Mouse (Mus musculus): ENCODE measurements around the gene Ccdc173.
"Not testable (repeated sequence)": the region's sequence is repeated elsewhere in the genome, so short reads cannot be mapped to it uniquely, and the experiment has no call there.

The Ccdc173 gene

DNA sequence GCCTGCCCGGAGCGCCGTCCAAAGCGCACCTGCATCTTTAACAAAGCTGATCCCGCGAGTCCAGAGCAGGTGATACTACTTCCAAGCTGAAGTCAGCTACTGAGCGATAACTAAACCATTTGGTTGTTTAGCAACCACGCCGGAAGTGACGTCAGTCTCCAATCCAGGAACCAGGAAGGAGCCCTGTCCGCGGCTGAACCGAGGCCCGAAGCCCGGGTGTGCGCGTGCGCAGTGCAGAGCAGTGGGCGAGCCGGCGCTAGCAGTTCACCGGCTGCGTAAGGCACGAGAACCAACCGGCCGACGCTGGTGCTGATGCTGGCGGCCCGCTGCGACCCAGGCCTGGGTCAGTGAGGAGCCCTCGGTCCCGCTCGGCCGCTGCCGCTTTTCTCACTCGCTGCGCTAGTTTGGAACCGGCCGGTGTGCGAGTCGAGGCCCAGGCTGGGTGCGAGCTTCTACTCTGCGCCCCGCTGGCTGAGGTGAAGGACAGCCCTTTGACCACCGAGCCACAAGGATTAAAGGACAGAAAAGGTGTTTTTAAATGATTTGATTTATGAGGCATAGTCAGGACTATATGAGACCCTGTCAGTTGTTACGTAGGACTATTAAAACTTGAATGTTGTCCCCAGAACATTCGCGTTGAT, at the start of gene Ccdc173, which contains the start of gene Phospho2:
Gene Ccdc173 (minus strand): TSS at position 147 of the 641 bp plus-strand sequence.
Gene Phospho2 (plus strand): TSS at position 195 of the 641 bp plus-strand sequence.
- in situ Hi-C loops (cut with MboI; ENCODE audit: low sequenced_read_pairs) = no loop called here

DNA sequence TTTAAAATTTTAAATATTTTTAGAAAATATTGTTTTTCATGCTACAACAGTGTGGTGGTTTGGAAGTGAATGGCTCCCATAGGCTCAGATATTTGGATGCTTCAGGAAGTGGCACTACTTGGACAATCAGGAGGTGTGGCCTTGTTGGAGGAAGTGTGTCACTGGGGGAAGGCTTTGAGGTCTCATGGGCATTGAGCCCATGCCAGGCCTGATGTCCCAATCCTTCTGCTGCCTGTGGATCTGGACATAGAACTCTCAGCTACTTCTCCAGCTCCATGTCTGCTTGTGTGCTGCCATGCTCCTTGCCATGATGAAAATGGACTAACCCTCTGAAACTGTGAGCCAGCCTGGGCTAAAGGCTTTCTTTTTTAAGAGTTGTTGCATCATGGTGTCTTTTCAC, 49.3 kb upstream of the Ccdc173 start:
- in situ Hi-C loops (cut with MboI; ENCODE audit: low sequenced_read_pairs) = no loop called here

DNA sequence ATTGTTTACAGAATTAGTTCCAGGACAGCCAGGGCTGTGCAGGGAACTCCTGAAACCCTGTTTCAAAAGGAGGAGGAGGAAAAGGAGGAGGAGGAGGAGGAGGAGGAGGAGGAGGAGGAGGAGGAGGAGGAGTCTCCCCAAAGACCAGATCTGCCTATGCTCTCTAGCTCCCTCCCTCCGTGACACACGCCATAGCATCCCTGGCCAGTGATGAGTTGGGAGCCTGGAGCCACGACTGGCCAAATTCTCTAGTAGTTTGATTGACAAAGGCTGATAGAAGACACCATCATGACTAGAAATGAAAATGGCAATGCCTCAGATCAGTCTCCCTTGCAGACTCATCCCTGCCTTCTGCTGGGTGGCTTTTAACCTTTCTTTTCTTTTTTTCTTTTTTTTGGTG, 48.6 kb upstream of the Ccdc173 start:
- in situ Hi-C loops (cut with MboI; ENCODE audit: low sequenced_read_pairs) = no loop called here

DNA sequence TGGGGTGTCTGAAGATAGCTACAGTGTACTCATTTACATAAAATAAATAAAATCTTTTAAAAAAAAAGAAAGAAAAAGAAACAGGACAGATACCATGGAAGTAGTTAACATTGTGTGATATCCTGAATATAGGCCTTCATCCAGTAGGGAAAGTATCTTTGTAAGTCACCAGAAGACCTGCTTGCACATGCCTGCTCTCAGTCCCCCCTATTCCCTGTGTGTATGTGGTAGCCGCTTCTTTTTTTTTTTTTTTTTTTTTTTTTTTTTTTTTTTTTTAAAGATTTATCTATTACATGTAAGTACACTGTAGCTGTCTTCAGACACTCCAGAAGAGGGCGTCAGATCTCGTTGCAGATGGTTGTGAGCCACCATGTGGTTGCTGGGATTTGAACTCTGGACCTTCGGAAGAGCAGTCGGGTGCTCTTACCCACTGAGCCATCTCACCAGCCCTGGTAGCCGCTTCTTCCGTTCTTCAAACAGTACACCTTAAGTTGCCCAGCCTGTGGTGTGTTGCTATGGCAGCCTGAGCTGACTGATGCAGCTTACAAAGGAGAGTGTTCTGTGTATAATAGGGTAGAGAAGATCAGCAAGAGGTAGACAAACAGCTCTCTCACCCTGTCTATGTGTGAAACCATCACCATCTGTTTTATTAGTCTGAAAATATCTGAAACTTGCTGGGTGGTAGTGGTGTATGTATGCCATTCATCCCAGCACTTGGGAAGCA, 48.0 kb upstream of the Ccdc173 start:
- in situ Hi-C loops (cut with MboI; ENCODE audit: low sequenced_read_pairs) = no loop called here

DNA sequence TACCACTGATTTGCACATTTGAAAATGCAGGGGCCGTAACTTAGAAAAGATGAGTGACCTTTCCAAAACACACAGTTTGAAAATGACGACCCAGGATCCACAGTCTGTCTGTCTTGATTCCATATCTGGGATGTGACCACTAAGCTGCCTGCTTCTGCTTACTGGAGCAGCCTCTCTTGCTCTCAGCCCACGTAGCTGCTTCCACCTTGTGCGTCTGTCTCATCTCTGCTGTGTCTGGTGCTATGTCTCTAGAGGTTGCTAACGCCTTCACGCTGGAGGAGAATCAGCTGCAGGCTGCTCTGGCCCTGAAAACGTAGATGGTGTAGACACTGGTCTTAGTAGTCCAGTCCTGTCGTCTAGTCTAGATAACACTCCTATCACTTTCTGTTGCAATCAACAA, 40.7 kb upstream of the Ccdc173 start:
- in situ Hi-C loops (cut with MboI; ENCODE audit: low sequenced_read_pairs) = no loop called here

DNA sequence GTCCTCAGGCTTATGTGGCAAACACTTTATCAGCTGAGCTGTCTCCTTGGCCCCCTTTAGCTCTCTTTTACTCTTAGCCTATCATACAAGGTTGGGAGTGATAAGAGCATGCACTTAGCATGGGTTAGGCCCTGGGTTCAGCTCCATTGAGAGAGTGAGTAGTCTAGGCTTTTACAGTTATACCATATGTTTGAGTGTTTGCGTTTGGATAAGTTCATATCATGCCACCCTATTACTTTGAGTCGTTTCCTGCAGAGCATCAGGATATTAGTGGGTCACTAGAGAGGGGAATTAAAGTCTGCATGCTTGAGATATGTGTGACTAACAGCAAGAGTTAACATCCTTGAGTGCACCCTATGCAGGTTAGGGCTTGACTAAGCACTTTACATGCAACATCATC, 40.3 kb upstream of the Ccdc173 start:
- in situ Hi-C loops (cut with MboI; ENCODE audit: low sequenced_read_pairs) = no loop called here

DNA sequence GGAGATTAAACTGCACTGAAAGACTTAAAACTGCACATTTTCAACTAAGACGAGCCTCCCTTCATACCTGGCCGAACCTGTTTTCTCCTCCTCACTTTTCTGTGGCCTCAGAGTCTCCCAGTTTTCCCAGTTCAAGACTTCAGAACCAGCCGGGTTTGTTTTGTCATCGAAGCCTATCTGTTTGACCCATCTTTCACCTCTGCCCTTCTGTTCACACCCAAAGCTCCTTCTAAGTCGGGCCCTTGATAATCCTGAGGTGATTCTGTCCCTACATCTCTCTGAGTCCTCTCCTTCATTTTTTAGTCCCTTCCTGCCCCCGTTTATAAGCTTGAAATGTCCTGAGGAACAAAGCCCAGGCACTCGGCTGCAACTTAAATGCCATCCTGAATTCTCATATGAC, 38.7 kb upstream of the Ccdc173 start:
- in situ Hi-C loops (cut with MboI; ENCODE audit: low sequenced_read_pairs) = no loop called here

DNA sequence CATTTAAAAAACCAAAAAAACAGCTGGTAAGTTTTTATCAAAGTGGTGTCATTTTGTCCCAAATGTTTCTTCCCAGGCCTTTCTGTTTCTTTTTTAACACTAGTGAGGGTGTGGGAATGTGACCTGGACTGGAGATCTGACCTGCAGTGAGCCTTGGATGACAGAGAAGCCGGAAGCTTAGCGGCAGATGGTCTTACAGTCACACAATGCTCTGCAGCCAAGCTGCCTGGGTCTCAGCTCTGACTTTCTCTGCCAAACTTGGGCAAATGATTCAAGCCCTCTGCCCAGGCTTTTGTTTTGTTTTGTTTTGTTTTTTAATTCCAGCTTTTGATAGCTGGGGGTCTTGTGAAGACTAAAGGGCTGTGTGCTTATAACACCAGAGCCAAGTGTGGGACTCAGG, 37.0 kb upstream of the Ccdc173 start:
- in situ Hi-C loops (cut with MboI; ENCODE audit: low sequenced_read_pairs) = no loop called here

DNA sequence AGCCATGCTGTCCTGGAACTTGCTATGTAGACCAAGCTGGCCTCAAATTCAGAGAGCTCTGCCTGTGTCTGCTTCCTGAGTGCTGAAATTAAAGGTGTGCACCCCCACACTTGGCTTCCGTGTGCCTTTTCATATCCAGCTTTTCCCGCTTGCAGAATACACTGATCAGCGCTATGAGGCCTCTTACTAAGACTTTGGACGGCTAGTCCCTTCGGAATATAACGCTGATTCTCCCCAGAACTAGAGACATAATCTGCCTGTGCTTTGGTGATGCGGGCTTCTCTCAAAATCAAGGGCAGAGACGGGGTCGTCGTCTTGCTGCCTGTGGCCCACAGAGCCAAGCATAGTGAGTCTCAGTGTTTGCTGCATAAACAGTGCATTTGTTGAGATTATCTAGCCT, 36.5 kb upstream of the Ccdc173 start:
- in situ Hi-C loops (cut with MboI; ENCODE audit: low sequenced_read_pairs) = no loop called here

DNA sequence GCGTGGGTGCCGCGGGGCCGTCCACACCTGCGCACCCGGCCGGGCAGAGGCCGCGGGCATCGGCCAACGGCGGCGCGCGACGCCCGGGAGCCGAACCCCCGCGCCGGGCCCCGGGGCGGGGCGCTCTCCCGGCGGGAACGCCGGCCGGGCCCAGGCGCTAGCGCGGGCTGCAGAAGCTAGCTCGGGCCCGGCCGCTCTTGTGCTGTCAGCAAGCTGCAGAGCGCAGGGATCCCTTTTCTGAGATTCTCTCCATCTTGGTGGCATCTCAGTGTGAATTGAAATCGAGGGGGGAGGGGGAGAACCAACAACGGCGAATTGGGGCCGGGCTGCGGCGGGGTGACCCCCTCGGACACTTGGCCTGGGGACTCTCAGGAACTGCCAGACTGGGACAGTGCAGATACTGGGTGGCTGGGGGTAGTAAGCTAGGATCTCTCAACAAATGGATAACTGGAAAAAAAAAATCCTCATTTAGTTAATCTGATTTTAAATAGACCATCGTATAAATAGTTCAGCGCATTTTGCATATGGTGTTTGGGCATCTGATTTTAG, 33.8 kb upstream of the Ccdc173 start:
- in situ Hi-C loops (cut with MboI; ENCODE audit: low sequenced_read_pairs) = no loop called here

DNA sequence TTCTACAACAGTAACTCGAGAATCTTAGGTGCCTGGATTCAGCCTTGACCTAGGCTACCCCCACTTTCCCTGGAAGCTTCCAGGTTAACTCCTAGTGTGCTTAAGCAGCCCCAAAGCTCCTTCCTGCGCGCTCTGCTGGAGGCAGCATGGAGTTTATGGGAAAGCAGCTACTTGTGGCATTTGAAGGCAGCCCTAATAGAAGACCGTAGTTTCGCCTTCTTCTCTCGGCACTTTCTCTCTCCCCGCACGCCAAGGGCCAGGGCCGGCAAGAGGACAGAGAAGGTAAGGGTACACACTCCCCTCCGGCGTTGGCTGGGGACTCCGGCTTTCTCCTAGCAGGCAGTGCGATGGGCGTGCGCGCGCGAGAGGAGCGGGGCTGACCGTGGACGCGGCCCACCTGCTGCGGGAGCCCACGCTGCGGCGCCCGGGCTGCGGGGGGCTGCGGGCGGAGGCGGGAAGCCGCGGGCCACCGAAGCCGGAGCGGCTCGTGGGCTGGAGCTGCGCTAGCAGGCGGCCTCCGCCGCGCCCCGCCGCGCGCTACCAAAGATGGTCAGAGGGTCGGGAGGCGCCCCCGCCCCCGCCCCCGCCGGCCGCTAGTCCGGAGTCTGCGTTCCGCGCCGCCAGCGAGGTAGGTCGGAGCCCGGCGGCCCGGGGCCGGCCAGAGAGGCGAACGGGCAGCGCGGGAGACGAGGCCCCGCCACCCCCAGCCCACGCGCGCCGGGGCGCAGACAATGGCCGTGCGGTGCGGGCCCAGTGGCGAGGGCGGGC, 33.2 kb upstream of the Ccdc173 start:
- in situ Hi-C loops (cut with MboI; ENCODE audit: low sequenced_read_pairs) = no loop called here

DNA sequence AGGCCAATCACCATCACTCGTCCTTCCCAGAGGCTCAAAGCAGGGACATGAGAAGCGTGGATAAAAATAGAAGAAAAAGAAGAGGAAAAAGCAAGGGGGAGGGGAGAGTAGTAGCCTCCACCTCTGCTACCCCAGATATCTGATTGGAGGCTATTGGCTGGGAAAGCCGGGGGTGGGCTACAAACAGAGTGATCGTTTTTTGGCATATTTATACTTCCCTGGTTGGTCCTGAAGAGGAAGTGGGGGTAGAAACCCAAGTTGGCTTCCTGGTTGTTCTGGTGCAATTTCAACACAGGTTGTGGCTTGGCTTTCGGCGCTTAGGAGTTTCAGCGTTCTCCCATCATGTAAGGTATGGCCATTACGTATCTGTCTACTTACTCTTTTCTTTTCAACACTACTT, 32.3 kb upstream of the Ccdc173 start, which contains the start of gene Klhl23:
Gene Klhl23 (plus strand): TSS at position 234 of the 400 bp plus-strand sequence.
- in situ Hi-C loops (cut with MboI; ENCODE audit: low sequenced_read_pairs) = no loop called here

DNA sequence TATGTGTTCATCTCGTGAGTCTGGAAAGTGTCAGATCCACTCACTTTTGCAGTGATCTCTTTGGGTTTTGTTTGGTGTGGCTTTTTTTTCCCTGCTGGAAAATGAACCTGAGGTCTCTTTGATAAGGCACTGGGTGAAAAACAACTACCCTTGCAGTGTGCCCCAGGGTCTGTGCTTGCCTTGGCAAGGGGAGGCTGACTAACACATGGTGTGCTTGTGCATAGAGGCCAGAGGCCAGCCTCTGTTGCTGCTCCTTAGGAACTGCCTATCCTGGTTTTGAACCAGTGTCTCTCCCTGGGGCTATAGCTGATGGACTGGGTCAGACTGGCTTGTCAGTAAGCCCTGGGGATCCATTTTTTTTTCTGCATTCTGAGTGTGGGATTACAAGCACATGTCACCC, 30.8 kb upstream of the Ccdc173 start:
- in situ Hi-C loops (cut with MboI; ENCODE audit: low sequenced_read_pairs) = no loop called here

DNA sequence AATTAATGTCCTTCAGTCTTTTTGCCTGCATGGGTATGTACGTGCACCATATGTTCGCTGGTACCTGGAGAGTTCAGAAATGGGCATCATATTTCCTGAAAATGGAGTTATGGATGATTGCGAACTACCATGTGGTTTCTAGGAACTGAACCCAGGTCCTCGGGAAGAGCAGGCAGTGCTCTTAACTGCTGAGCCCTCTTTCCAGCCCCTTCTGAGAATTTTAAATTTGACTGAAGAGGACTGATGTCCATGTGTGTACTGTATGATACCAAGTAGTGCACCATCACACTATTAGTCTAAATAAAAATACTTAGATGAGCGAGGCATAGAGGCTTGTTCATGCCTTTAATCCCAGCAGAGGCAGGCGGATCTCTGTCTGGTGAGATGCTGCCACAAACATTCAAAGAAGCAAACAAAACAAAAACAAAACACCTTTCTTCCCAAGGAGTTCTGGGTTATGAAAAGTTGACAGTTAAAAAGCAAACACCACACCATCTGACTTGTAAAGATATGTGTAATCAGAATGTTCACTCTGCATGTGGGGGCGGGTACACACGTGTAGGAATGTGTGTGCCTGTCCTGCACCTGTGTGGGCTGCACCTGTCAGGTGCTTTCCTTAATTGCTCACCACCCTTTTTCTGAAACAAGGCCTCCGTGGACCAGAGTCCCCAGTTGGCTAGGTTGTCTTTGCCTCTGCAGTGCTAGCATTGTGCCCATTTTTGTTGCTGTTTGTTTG, 29.1 kb upstream of the Ccdc173 start:
- in situ Hi-C loops (cut with MboI; ENCODE audit: low sequenced_read_pairs) = no loop called here

DNA sequence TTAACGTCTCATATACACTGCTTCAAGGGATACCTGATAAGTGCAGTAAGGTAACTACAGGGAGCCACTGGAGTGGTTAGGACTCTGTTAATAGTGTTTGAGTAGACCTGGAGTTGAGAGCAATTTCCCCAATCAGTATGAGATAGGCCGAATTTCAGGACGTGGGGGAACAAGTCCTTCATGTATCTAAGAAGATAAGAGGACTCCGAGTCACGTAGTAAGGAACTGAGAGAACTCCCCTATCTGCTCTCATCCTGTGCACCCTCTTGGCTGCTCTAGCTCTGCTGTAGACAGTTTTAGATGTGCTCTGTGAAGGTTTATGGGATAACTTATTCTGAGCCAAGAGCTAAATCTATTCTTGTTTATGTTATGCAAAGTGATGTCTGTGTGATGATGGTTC, 27.2 kb upstream of the Ccdc173 start:
- in situ Hi-C loops (cut with MboI; ENCODE audit: low sequenced_read_pairs) = no loop called here

DNA sequence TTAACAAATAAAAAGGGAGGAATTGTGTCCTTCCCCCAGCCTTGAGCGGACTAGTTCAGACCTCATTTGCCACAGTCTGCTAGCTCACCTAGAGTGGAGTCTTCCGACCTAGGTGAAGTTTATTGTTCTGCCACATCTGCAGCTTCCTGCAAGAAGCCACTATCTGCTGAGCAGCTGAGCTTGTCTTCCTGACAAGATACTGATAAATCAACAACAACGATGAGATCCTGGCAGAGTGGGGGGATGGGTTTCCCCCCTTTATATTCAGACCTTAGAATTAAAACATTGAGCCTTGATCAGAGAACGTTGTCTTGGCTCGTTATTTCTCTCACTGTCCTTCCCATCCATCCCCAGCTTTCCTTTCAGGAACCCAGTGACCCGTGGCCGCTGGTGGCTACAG, 22.0 kb upstream of the Ccdc173 start:
- in situ Hi-C loops (cut with MboI; ENCODE audit: low sequenced_read_pairs) = not testable (repeated sequence)

DNA sequence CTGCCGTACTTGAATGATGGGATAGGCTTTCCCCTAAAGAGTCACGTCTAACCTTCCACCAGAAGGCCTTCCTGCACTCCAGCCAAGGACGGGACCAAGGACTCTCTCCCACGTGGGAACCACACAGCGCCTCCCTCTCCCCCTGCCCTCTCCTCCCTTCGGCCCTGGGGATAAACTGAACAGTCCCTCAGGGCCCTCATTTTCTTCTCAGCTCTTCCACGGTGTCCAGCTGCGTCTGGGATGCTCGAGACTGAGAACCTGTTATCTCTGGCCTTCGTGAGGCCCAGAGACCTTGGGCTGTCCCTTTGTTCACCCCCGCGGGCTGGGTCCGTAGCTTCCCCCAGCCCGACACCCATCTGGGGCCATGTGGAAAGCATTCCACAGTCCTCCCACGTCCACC, 20.8 kb upstream of the Ccdc173 start:
- in situ Hi-C loops (cut with MboI; ENCODE audit: low sequenced_read_pairs) = no loop called here

DNA sequence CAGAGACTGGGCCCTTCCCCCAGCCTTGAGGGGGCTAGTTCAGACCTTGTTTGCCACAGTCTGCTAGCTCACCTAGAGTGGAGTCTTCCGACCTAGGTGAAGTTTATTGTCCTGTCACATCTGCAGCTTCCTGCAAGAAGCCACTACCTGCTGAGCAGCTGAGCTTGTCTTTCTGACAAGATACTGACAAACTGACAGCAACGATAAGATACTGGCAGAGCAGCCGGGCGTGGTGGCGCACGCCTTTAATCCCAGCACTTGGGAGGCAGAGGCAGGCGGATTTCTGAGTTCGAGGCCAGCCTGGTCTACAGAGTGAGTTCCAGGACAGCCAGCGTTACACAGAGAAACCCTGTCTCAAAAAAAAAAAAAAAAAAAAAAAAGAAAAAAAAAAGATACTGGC, 15.3 kb upstream of the Ccdc173 start:
- in situ Hi-C loops (cut with MboI; ENCODE audit: low sequenced_read_pairs) = not testable (repeated sequence)

DNA sequence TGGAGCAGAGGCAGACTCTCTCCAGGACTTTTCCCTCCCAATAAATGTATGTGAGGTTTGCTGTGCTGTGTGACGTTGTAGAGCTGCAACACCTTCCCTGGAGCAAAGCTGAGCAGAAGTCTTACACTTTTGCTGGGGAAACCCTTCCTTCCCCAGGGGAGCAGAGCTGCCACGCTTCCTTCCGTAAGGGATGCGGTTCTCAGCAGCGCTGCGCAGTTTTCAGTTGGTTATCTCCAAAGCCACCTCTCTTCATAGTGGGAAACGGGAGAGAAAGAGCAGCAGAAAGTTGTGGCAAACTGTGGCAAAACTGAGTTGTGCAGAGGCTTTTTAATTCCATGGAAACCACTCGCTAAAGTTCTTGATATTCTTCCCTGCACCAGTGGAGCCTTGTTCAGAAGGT, 14.4 kb upstream of the Ccdc173 start:
- in situ Hi-C loops (cut with MboI; ENCODE audit: low sequenced_read_pairs) = no loop called here

DNA sequence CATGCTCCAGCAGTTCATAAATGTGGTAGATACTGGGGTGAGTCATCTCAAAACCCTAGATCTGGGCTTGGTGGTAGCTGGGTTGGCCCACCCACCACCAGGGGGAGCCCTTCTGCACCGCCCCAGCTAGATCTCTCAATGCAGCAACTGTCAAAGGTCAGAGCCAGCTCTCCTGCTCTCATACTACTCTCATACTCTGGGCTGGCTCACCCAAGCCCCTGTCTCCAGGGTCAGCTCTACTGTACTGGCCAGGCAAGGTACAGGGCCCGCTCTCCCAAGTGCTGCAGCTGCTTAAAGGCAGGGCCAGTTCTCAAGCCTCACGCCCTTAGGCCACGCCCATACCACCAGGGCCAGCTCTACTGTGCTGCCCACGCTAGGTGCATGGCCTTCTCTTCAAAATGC, 13.5 kb upstream of the Ccdc173 start:
- in situ Hi-C loops (cut with MboI; ENCODE audit: low sequenced_read_pairs) = no loop called here

DNA sequence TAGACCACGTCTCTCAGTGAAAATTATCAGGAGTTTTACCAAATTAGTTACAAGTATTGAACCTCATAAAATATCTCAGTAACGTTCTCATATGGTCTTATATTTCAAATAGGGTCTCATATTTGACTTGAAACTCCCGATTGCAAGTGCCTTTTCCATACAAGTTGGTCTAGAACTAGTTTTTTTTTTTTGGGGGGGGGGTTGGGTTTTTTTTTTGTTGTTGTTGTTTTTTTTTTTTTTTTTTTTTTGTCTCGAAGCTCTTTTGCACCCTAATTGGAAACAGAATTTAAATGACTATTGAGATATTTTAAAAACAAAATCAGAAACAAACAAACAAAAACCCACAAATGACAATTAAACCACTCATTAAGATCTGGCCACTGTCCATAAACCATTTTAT, 1.3 kb upstream of the Ccdc173 start:
- in situ Hi-C loops (cut with MboI; ENCODE audit: low sequenced_read_pairs) = no loop called here
